Mouse (Mus musculus) kidney, adult 2 months (tissue): ENCODE measurements at regions not wholly inside any gene's neighbourhood (a gene's known extent, or its start where the extent isn't known, plus 50 kb on each side); places are given as distances from the start of the nearest gene placed in this dataset.

ENCODE experiments used
- CTCF ChIP-seq: fragments of 200-500 bp; conservative IDR thresholded peaks from 2 replicates; pipeline ENCODE4 v1.5.1; 2011; ENCODE audit warnings: low read depth, mild to moderate bottlenecking, control low read depth, low read length, moderate library complexity, mixed read lengths; ENCODE audit not compliant: insufficient read depth, insufficient read length
- POLR2A ChIP-seq: fragments of 200-500 bp; IDR thresholded peaks from one replicate; pipeline ENCODE4 v1.6.1; 2011; ENCODE audit warnings: low read depth, low read length, control low read depth

- TF ChIP-seq POLR2A (no peak), CTCF (no peak)
These were observed 427.2 kb upstream of the Npsr1 start for GRCm38 (mm10) chr9:23670642-23671041.
